In genomic region chr6:49174616-49175015, GRCm38 (mm10) we compare ENCODE assay signal across 15 mouse cellular contexts.
"Had no signal": no experiment of that assay in that cellular context is flagged by ENCODE, and none has a peak within 500 bp of the region (broad histone marks: within the 10 kb centered on the region; RNA-seq: fewer than 3 reads in every experiment).

No protein-coding gene starts in this region.

- DNase-seq: lung, adult 2 months; lung, postnatal 14 days; lung, postnatal 36 days; right cerebral cortex, postnatal 14 days; thymus, adult 2 months; thymus, postnatal 25 days; thymus, postnatal 4 days had no signal

- H3K9me3 ChIP-seq: lung, embryonic 15.5 days; megakaryocyte, embryonic 14.5 days; midbrain, embryonic 13.5 days; midbrain, embryonic 15.5 days; neural tube, embryonic 12.5 days had no signal

- H3K4me3 ChIP-seq: lung, embryonic 15.5 days; megakaryocyte, embryonic 14.5 days; midbrain, embryonic 13.5 days; midbrain, embryonic 15.5 days; neural tube, embryonic 12.5 days had no signal

- H3K4me1 ChIP-seq: lung, embryonic 15.5 days; midbrain, embryonic 15.5 days; neural tube, embryonic 12.5 days had no signal

- H3K9ac ChIP-seq: lung, embryonic 15.5 days; midbrain, embryonic 13.5 days; midbrain, embryonic 15.5 days; neural tube, embryonic 12.5 days had no signal

- H3K27me3 ChIP-seq: lung, embryonic 15.5 days; megakaryocyte, embryonic 14.5 days; midbrain, embryonic 13.5 days; midbrain, embryonic 15.5 days; neural tube, embryonic 12.5 days had no signal

- H3K36me3 ChIP-seq: lung, embryonic 15.5 days; midbrain, embryonic 13.5 days; midbrain, embryonic 15.5 days; neural tube, embryonic 12.5 days had no signal

- H3K27ac ChIP-seq: lung, embryonic 15.5 days; macrophage; midbrain, embryonic 13.5 days; midbrain, embryonic 15.5 days; neural tube, embryonic 12.5 days had no signal

- H3K4me2 ChIP-seq: lung, embryonic 15.5 days; midbrain, embryonic 11.5 days; midbrain, embryonic 13.5 days; midbrain, embryonic 15.5 days; neural tube, embryonic 12.5 days had no signal

- ATAC-seq: lung, postnatal 0 days; midbrain, embryonic 13.5 days; midbrain, embryonic 15.5 days had no signal
